Mouse (Mus musculus): ENCODE results near the gene Prr3.
"Not testable (repeated sequence)": the region's sequence is repeated elsewhere in the genome, so short reads cannot be mapped to it uniquely, and the experiment has no call there.

Gene Prr3

DNA sequence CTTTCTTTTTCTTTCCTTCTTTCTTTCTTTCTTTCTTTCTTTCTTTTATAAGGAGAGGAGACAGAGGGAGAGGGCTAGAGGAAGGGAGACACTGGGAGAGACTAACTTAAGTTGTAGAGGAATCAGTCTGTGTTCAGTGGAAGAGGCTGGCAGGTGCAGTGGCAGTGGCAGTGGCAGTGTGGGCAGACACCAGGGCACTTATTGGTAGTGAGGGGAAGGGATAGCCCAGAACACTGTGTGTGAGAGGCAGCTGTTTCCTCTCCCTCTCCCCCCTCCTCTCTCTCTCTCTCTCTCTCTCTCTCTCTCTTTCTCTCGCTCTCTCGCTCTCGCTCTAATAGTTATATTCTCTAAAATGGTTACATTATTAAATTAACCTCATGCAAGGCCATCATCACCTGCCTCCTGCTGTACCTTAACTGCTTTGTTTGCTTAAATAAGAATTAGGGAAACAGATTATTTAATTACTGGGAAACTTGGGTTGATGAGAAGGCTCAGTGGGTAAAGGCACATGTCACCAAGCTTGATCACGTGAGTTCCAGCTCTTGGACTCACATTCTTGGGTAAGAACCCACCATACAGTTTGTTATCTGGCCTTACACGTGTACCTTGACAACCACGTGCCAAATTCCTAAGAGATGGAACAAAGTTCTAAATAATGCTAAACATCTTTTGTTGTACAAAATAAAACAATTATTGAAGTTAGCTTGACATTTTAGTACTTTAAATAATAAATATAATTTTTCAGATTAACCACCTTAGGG, 18.7 kb upstream of the Prr3 start:
- no peak for DNase-seq

GRCm38 (mm10) chr17:35997713-35998510, 17.9 kb upstream of the Prr3 start:
- DNase-seq: no peak

- peak; percentile 94 for DNase-seq
Measured at GRCm38 (mm10) chr17:35996949-35997348, 16.9 kb upstream of the Prr3 start.

GRCm38 (mm10) chr17:35994879-35995240, 14.8 kb upstream of the Prr3 start:
- DNase-seq: no peak

DNA sequence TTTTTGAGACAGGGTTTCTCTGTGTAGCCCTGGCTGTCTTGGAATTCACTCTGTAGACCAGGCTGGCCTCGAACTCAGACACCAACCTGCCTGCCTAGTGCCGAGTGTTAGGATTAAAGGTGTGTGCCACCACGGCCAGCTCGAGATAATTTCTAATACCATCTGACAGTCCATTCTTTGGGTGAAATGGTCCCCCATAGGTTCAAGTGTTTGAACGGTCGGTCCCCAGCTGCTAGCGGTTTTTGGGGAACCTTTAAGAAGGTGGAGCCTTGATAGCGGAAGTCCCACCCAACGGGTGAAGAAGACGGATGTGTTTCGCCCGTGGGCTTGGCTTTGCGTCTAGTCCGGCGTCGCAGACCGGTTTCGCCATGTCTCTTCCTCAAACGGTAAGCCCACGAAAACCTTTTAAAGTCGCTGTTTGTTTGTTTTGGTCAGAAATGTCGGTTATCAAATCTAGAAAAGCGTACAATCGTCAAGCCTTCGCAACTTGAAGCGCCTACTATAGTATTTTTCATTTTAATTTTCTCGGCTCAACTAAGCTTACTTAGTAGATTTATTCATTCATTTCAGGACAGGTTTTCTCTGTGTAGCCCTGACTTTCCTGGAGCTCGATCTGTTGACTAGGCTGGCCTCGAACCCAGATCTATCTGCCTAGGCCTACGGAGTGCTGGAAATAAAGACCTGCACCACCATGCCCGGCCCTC, 14.3 kb upstream of the Prr3 start:
- peak; percentile 85 for DNase-seq

GRCm38 (mm10) chr17:35993675-35994074, 13.6 kb upstream of the Prr3 start:
- DNase-seq: peak; percentile 79

DNA sequence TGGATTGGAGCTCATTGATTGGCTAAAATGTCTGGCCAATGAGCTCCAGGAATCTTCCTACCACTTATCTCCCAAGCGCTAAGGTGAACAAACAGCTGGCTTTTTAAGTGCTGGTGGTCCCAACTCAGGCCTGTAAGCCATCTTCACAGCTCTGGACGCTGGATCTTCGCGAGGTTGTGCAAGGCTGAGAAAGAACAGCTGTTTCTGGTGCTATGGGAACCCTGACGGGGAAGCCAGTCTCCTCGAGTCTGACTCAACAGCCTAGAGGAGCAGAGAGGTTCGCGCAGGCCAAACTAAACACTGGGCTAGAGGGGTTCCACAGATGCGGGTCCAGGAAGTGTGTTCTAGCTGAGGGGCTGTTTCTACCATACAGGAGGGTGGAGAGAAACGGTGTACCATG, 11.7 kb upstream of the Prr3 start:
- no peak for DNase-seq

DNA sequence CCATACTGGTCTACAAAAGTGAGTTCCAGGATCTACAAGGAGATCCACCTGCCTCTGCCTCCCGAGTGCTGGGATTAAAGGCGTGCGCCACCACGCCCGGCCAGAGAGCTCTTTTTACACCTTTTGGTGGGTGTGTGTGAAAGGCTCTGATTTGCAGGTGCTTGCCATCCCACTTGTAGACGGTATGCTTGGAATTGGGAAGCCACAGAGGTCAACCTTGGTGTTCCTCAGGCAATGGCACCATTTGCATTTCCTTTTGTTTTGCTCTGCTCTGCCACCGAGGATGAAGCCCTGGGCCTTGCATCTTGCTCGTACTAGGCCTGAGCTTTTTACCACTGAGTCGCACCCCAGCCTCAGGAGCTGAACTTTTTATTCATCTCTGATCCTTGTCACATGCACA, 1.7 kb upstream of the Prr3 start:
- peak; percentile 30 for DNase-seq

DNA sequence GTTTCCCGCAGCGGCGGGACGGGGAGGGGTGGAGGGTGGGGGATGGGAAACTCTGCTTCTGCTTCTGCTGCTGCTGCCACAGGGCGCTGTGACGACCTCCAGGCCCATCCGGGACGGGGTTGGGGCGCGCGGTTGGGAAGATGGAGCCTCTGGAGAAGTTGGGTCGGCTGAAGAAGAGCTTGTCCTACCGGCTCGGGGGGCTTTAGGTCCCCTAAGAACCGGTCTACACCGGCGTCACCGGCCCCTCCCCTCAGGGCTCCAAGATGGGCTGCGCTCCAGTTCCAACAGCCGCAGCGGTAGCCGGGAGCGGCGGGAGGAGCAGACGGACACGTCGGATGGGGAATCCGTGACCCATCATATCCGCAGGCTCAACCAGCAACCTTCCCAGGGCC, 323 bp upstream of the Prr3 start:
- peak; percentile 83 for DNase-seq

DNA sequence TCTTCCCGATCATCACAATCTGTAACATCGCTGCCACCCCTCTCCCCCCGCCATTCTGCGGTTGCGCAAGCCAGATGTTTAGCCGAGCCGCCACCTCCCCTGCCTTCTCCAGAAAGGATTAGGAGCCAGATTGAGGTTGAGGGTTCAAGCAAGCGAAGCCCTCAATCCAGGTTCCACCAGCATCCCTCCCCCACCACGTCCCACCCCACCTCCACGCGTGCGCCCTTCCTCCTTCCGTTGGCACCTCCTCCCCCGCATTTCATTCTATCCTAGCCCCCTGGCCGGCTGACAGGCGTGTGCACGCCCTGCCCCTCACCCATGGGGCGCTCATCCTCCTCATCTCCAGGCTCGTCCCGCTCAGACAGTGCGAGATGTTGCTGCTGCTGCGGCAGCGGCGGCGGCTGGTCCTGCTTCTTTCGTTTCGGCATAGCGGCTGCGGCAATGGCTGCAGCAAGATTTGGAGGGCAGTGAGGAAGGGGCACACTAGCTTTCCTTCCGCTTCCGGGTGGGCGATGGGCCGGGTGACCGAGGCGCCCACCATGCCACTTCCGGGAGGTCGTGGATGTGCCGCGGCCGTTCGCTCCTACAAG, 1.1 kb downstream of the Prr3 start:
- no peak for DNase-seq

- DNase-seq: no peak
Measured at GRCm38 (mm10) chr17:35972131-35972530, 7.9 kb downstream of the Prr3 start.

GRCm38 (mm10) chr17:35969418-35970389, 10.3 kb downstream of the Prr3 start, which contains the start of gene Abcf1:
Gene Abcf1 (minus strand): TSS chr17:35969761.
- peak; percentile 98 for DNase-seq

DNA sequence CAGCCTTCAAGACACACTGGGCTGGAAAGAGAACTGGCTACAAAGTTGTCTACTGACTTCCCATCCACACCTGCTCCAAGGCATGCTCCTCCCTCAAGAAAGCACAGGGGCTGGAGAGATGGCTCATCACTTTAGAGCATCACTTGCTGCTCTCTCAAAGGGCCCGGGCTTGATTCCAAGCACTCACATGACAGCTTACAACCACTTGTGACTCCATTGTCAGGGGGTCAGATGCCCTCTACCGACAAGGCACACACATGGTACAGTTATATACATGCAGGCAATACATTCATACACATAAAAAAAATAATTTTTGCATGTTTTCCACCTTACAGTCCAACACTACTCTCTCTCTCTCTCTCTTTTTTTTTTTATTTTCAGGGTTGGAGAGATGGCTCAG, 12.4 kb downstream of the Prr3 start:
- peak; percentile 35 for DNase-seq

DNA sequence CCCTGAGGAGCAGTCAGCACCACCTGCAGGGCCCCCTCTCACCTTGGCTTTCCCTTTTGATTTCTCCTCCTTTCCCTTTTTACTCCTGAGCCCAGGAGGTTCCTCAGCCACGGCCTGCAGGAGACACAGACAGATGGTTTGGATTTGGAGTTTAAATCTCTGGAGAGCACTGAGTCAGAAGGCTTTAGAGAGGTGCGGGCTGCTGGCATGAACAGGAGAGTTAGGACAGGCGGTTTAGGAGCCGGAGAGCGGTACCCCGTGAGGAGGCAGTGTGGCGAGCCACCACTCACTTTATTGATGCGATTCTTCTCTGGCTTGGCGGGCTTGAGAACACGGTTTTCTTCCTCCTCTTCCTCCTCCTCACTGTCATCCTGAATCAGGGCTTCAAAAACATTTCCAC, 16.8 kb downstream of the Prr3 start:
- no peak for DNase-seq

DNA sequence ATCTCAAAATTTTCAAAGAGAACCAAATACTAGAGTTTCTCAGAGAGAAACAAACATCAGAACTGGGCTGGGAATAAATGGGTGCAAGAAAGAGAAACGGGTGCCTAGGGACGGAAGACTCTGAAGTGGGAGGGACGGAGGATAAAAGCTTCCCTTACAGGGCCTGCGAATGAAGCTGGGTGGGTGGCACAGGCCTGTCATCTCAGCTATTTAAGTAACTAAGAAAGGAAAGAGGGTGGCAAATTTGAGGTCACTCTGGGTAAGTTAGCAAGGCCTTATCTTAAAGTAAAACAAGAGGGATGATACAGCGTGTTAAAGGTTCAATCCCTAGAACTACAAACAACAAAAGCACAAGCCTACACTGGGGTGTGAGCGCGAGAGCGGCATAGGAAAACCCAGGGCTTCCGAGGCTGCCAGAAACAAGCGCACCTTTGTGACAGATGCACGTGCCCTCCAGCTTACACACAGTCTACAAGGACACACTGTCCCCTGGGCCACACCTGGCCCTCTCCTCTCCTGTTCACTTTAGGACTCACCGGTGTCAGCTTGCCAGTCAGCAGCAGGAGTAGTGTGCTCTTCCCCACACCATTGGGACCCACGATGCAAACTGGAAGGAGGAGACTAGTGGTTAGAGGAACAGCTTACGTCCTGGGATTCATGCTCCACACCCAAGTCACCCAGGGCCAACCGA, 21.4 kb downstream of the Prr3 start:
- no peak for DNase-seq

DNA sequence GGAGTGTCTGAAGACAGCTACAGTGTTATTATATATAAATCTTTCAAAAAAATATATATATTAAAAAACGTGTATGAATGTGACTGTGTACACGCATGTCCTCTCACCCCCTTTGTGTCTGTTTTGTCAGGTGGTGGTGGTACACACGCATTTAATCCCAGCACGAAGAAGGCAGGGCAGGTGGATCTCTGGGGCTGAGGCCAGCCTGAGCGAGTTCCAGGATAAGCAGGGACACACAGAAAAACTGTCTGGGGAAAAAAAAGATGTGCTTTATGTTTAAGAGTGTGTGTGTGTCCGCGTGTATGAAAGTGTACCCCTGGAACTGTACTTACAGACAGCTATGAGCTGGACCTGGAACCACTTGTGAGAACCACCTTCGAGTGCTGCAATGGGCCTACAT, 25.4 kb downstream of the Prr3 start:
- DNase-seq: no peak

- DNase-seq: not testable (repeated sequence)
Measured at GRCm38 (mm10) chr17:35952559-35952958, 27.5 kb downstream of the Prr3 start.

DNA sequence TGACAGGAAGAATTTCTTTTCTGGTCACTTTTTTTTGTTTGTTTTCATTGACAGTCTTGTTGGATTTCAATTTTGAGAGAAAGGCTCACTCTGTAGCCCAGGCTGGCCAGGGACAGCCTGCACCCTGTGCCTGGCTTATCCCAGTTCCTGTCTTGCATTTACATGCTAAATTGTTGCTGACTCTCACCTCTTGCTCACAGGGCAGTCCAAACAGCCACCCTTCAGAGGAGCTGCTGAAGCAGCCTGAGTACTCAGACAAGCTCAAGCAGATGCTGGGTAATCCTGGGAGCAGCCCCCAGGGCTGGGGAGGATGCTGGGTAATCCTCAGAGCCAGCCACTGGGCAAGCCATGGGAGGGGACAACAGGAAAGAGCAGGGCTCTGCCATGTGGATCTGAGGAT, 29.1 kb downstream of the Prr3 start:
- DNase-seq: not testable (repeated sequence)

GRCm38 (mm10) chr17:35939941-35940340, 40.1 kb downstream of the Prr3 start:
- DNase-seq: no peak

GRCm38 (mm10) chr17:35939108-35939507, 40.9 kb downstream of the Prr3 start:
- DNase-seq: no peak

GRCm38 (mm10) chr17:35937700-35938348, 42.2 kb downstream of the Prr3 start:
- peak; percentile 48 for DNase-seq

Measured in cerebellum, adult 9-11 months (tissue).